In genomic region chr4:120986446-120986845, GRCm38 (mm10) we compare ENCODE assay signal across 9 mouse cellular contexts. TPM values are rescaled to one million over a fixed set of nuclear protein-coding genes. Genes with fewer than 3 reads are reported as not detected.
DNase-seq lines count a peak whose midpoint lies in the region; ATAC-seq lines count a peak whose summit lies in the region.
"Had no signal": no experiment of that assay in that cellular context is flagged by ENCODE, and none has a peak within 500 bp of the region (broad histone marks: within the 10 kb centered on the region; RNA-seq: fewer than 3 reads in every experiment).

No protein-coding gene starts in this region.

- H3K4me3 ChIP-seq in hindbrain, embryonic 11.5 days (ENCODE audit: low read depth, low read length), result no peak overlapping the region
- H3K4me3 ChIP-seq in liver, embryonic 11.5 days (ENCODE audit: low read depth, low read length), result no peak overlapping the region
- H3K4me3 ChIP-seq: midbrain, embryonic 12.5 days had no signal

- ATAC-seq in hindbrain, embryonic 11.5 days (ENCODE audit: low FRiP score), result no peak
- peak; percentile 60; the same call in 1 of the 2 replicates for ATAC-seq in liver, embryonic 11.5 days (replicated peaks; ENCODE audit: low FRiP score)

- H3K36me3 ChIP-seq in hindbrain, embryonic 11.5 days (ENCODE audit: control insufficient read depth, insufficient read depth, low read length), result no peaks in the 10 kb centered on the region
- H3K36me3 ChIP-seq in liver, embryonic 11.5 days (ENCODE audit: control insufficient read depth, insufficient read depth, low read length), result peaks cover 16% of the 10 kb centered on the region

- DNase-seq in layer of hippocampus, adult 11-12 months (ENCODE audit: low spot score), result peak; percentile 41
- no peak for DNase-seq in layer of hippocampus, adult 9-10 months (ENCODE audit: low spot score)
- DNase-seq in MN1 (ENCODE audit: low spot score), result peak; percentile 32
- DNase-seq in cerebellum, adult 9-11 months, result peak; percentile 49
- peak; percentile 73 for DNase-seq in hindbrain, embryonic 11.5 days (ENCODE audit: low spot score)
- no peak for DNase-seq in liver, embryonic 11.5 days (ENCODE audit: low spot score)
- DNase-seq in natural killer cell, adult 2 months (ENCODE audit: low spot score in 2 of 2), result peak; percentile 44 to 60
- peak; percentile 23 to 32 for DNase-seq in thymus, postnatal 36 days

- 34% methylated on average over 6 of the region's 6 CpGs for WGBS in hindbrain, embryonic 11.5 days
- WGBS in liver, embryonic 11.5 days, result 20% methylated on average over 6 of the region's 6 CpGs

- H3K9me3 ChIP-seq in hindbrain, embryonic 11.5 days (ENCODE audit: control insufficient read depth, low read length), result no peaks in the 10 kb centered on the region
- no peaks in the 10 kb centered on the region for H3K9me3 ChIP-seq in liver, embryonic 11.5 days (ENCODE audit: control insufficient read depth, low read length)

- H3K4me2 ChIP-seq in hindbrain, embryonic 11.5 days (replicated peaks; ENCODE audit: low read depth, low read length), result no peak overlapping the region
- H3K4me2 ChIP-seq in liver, embryonic 11.5 days, result no peak overlapping the region
- H3K4me2 ChIP-seq: midbrain, embryonic 12.5 days had no signal

- no peak overlapping the region for H3K9ac ChIP-seq in hindbrain, embryonic 11.5 days (ENCODE audit: low read depth, low read length)
- no peak overlapping the region for H3K9ac ChIP-seq in liver, embryonic 11.5 days (ENCODE audit: low read depth, low read length)
- H3K9ac ChIP-seq: midbrain, embryonic 12.5 days had no signal

- no peaks in the 10 kb centered on the region for H3K27me3 ChIP-seq in hindbrain, embryonic 11.5 days (ENCODE audit: control insufficient read depth, insufficient read depth, low read length)
- no peaks in the 10 kb centered on the region for H3K27me3 ChIP-seq in liver, embryonic 11.5 days (replicated peaks; ENCODE audit: control insufficient read depth, insufficient read depth, low read length)

- H3K27ac ChIP-seq in hindbrain, embryonic 11.5 days (ENCODE audit: low read depth, low read length), result no peak overlapping the region
- H3K27ac ChIP-seq in liver, embryonic 11.5 days (ENCODE audit: low read depth, low read length), result no peak overlapping the region
- H3K27ac ChIP-seq: midbrain, embryonic 12.5 days had no signal

- H3K4me1 ChIP-seq in hindbrain, embryonic 11.5 days (replicated peaks; ENCODE audit: control insufficient read depth, insufficient read depth, low read length), result no peaks in the 10 kb centered on the region
- H3K4me1 ChIP-seq in liver, embryonic 11.5 days (replicated peaks; ENCODE audit: control insufficient read depth, insufficient read depth, low read length), result 0 out of 2 replicates have a peak, but pooled peaks cover 2% of the 10 kb centered on the region
- H3K4me1 ChIP-seq: midbrain, embryonic 12.5 days had no signal

RNA-seq across cellular contexts. Expression of gene Smap2, which starts 30.6 kb away (rescaled TPM):
- 20.4 and 21.9 TPM in 2 replicates for polyA plus RNA-seq in hindbrain, embryonic 11.5 days (2014; fragmentation: Nextera tagmentation; extraction: Ambion mirVana)
- polyA plus RNA-seq in liver, embryonic 11.5 days (2014; fragmentation: Nextera tagmentation; extraction: Ambion mirVana), result 38.8 and 42.3 TPM in 2 replicates

RNA-seq across cellular contexts. Expression of gene Zfp69, which starts 34.9 kb away (rescaled TPM):
- polyA plus RNA-seq in hindbrain, embryonic 11.5 days (2014; fragmentation: Nextera tagmentation; extraction: Ambion mirVana), result 9.7 and 10.9 TPM in 2 replicates
- 4.2 and 5.6 TPM in 2 replicates for polyA plus RNA-seq in liver, embryonic 11.5 days (2014; fragmentation: Nextera tagmentation; extraction: Ambion mirVana)

RNA-seq across cellular contexts. Expression of gene Col9a2, which starts 52.7 kb away (rescaled TPM):
- polyA plus RNA-seq in hindbrain, embryonic 11.5 days (2014; fragmentation: Nextera tagmentation; extraction: Ambion mirVana), result 5.1 and 7.9 TPM in 2 replicates
- polyA plus RNA-seq in liver, embryonic 11.5 days (2014; fragmentation: Nextera tagmentation; extraction: Ambion mirVana), result 1.9 and 2.9 TPM in 2 replicates

Comparison
In these comparisons a context has a peak if more than half of its experiments do, and no peak if none do; other contexts are left out.
1. DNase-seq: peak in layer of hippocampus, adult 11-12 months (single experiment), MN1 (single experiment), cerebellum, adult 9-11 months (single experiment), hindbrain, embryonic 11.5 days (single experiment), natural killer cell, adult 2 months (2 of 2) and thymus, postnatal 36 days (2 of 2); none in layer of hippocampus, adult 9-10 months (single experiment) and liver, embryonic 11.5 days (single experiment).